Mouse (Mus musculus): ENCODE data around the gene Xpnpep1. TPM values are rescaled to one million over a fixed set of nuclear protein-coding genes. Genes with fewer than 3 reads are reported as not detected.

Gene Xpnpep1
- polyA plus RNA-seq, 1 experiment from 2014 or later = 169 TPM

Small RNA genes within 50 kb of the gene (microRNA-seq; reads per million reads assigned to microRNA genes)
- gene Mir6407 = not detected

Other genes starting within 250 kb of the Xpnpep1 start
- gene Add3, start 100.2 kb upstream of the Xpnpep1 start, polyA plus RNA-seq (2015; fragmentation: Nextera tagmentation; extraction: Ambion mirVana) = 91.3 and 101 TPM in 2 replicates